Mouse (Mus musculus) intestine, postnatal 0 days (tissue): Measurements from ENCODE around the gene Col4a1. TPM values are rescaled to one million over a fixed set of nuclear protein-coding genes. Genes with fewer than 3 reads are reported as not detected.

ENCODE experiments used
- ATAC-seq: fragments of 200-750 bp; cut with Nextera tagmentation; 2 replicates; pipeline ENCODE4 v1.8.0; 2017; ENCODE audit warnings: mild to moderate bottlenecking, moderate TSS enrichment, moderate library complexity
- H3K27ac ChIP-seq: fragments of 300-500 bp; sonication (generic); 2 replicates; pipeline ENCODE4 v1.5.1; 2014; ENCODE audit warnings: mild to moderate bottlenecking, low read depth, low read length, moderate library complexity
- H3K27me3 ChIP-seq: fragments of 300-500 bp; sonication (generic); replicated peaks from 2 replicates; pipeline ENCODE4 v1.6.1; 2014; ENCODE audit warnings: low read length, mixed read lengths; ENCODE audit not compliant: control insufficient read depth, insufficient read depth
- H3K36me3 ChIP-seq: fragments of 300-500 bp; sonication (generic); 2 replicates; pipeline ENCODE4 v1.6.1; 2014; ENCODE audit warnings: mild to moderate bottlenecking, moderate library complexity; ENCODE audit not compliant: control insufficient read depth, insufficient read depth
- H3K4me1 ChIP-seq: fragments of 300-500 bp; sonication (generic); replicated peaks from 2 replicates; pipeline ENCODE4 v1.6.1; 2014; ENCODE audit warnings: antibody characterized with exemption, low read length, mixed read lengths; ENCODE audit not compliant: control insufficient read depth, insufficient read depth
- H3K4me2 ChIP-seq: fragments of 300-500 bp; sonication (generic); replicated peaks from 2 replicates; pipeline ENCODE4 v1.6.1; 2014; ENCODE audit warnings: low read depth, mild to moderate bottlenecking, moderate library complexity
- H3K4me3 ChIP-seq: fragments of 300-500 bp; sonication (generic); 2 replicates; pipeline ENCODE4 v1.5.1; 2014; ENCODE audit warnings: low read depth, low read length
- H3K9ac ChIP-seq: fragments of 300-500 bp; sonication (generic); 2 replicates; pipeline ENCODE4 v1.6.1; 2014; ENCODE audit warnings: mild to moderate bottlenecking, low read depth, low read length
- H3K9me3 ChIP-seq: fragments of 300-500 bp; sonication (generic); 2 replicates; pipeline ENCODE4 v1.6.1; 2016; ENCODE audit warnings: mixed run types; ENCODE audit not compliant: control insufficient read depth
- CTCF ChIP-seq: sonication (generic); IDR thresholded peaks from 2 replicates; pipeline ENCODE4 v1.5.1; 2016; ENCODE audit warnings: low read depth, mild to moderate bottlenecking, control low read depth, antibody characterized with exemption, moderate library complexity
- WGBS: fragments of 180-500 bp; shearing (Covaris S2); extraction: QIAGEN DNeasy Blood & Tissue Kit; methylation state at CpG from one replicate; pipeline ENCODE4 v1.1.7; 2014; 5-methylcytosine and 5-hydroxymethylcytosine counted together
- polyA plus RNA-seq: library from polyadenylated mRNA; unstranded; fragments of >200 nt; fragmentation: Nextera tagmentation; extraction: Ambion mirVana; gene quantifications from 2 replicates; pipeline ENCODE4 v1.2.1, GENCODE M21; 2015

The Col4a1 gene
- polyA plus RNA-seq, 1 experiment from 2014 or later = 84.5 TPM

- Histone ChIP-seq H3K4me2 (no peak overlapping the region), H3K4me3 (no peak overlapping the region), H3K27ac (no peak overlapping the region), H3K27me3 (no peaks in the 10 kb centered on the region), H3K9ac (no peak overlapping the region), H3K9me3 (no peaks in the 10 kb centered on the region), H3K36me3 (no peaks in the 10 kb centered on the region), H3K4me1 (0 out of 2 replicates have a peak, but pooled peaks cover 6% of the 10 kb centered on the region)
- WGBS = 81% methylated on average over 6 of the region's 6 CpGs
- no peak for TF ChIP-seq CTCF
- ATAC-seq = no peak
These were observed 12.3 kb upstream of the Col4a1 start for GRCm38 (mm10) chr8:11324801-11325395.

- Histone ChIP-seq H3K9me3 (no peaks in the 10 kb centered on the region), H3K27me3 (no peaks in the 10 kb centered on the region), H3K4me3 (no peak overlapping the region), H3K4me2 (no peak overlapping the region), H3K27ac (no peak overlapping the region), H3K9ac (no peak overlapping the region), H3K4me1 (0 out of 2 replicates have a peak, but pooled peaks cover 6% of the 10 kb centered on the region), H3K36me3 (no peaks in the 10 kb centered on the region)
- no peak for ATAC-seq
- TF ChIP-seq CTCF = no peak
- WGBS = 64% methylated on average over 1 of the region's 1 CpGs
These were observed 11.1 kb upstream of the Col4a1 start for GRCm38 (mm10) chr8:11323681-11324080.

GRCm38 (mm10) chr8:11322724-11323585 lies 10.3 kb upstream of the Col4a1 start:
- no peaks in the 10 kb centered on the region for H3K27me3 ChIP-seq
- H3K27ac ChIP-seq = no peak overlapping the region
- ATAC-seq = no peak
- H3K4me2 ChIP-seq = no peak overlapping the region
- TF ChIP-seq CTCF = no peak
- 0 out of 2 replicates have a peak, but pooled peaks cover 6% of the 10 kb centered on the region for H3K4me1 ChIP-seq
- no peak overlapping the region for H3K9ac ChIP-seq
- H3K4me3 ChIP-seq = no peak overlapping the region
- no peaks in the 10 kb centered on the region for H3K9me3 ChIP-seq
- no peaks in the 10 kb centered on the region for H3K36me3 ChIP-seq
- 70% methylated on average over 5 of the region's 5 CpGs for WGBS

- Histone ChIP-seq H3K4me2 (no peak overlapping the region), H3K9ac (no peak overlapping the region), H3K27me3 (no peaks in the 10 kb centered on the region), H3K27ac (no peak overlapping the region), H3K9me3 (no peaks in the 10 kb centered on the region), H3K4me1 (0 out of 2 replicates have a peak, but pooled peaks cover 6% of the 10 kb centered on the region), H3K36me3 (no peaks in the 10 kb centered on the region), H3K4me3 (no peak overlapping the region)
- ATAC-seq = no peak
- WGBS = 84% methylated on average over 7 of the region's 7 CpGs
- TF ChIP-seq CTCF = no peak
These were observed 9.2 kb upstream of the Col4a1 start for GRCm38 (mm10) chr8:11321841-11322240.

GRCm38 (mm10) chr8:11319405-11319804 lies 6.8 kb upstream of the Col4a1 start:
- Histone ChIP-seq H3K27ac (no peak overlapping the region), H3K4me2 (no peak overlapping the region), H3K27me3 (no peaks in the 10 kb centered on the region), H3K4me3 (no peak overlapping the region), H3K9ac (no peak overlapping the region), H3K36me3 (no peaks in the 10 kb centered on the region), H3K9me3 (no peaks in the 10 kb centered on the region), H3K4me1 (0 out of 2 replicates have a peak, but pooled peaks cover 6% of the 10 kb centered on the region)
- ATAC-seq = no peak
- no peak for TF ChIP-seq CTCF
- 86% methylated on average over 11 of the region's 11 CpGs for WGBS

- no peak for ATAC-seq
- no peaks in the 10 kb centered on the region for H3K4me1 ChIP-seq
- no peaks in the 10 kb centered on the region for H3K36me3 ChIP-seq
- TF ChIP-seq CTCF = no peak
- peaks cover 26% of the 10 kb centered on the region for H3K27me3 ChIP-seq
- no peak overlapping the region for H3K9ac ChIP-seq
- no peak overlapping the region for H3K4me2 ChIP-seq
- no peak overlapping the region for H3K4me3 ChIP-seq
- 82% methylated on average over 6 of the region's 6 CpGs for WGBS
- H3K27ac ChIP-seq = no peak overlapping the region
- no peaks in the 10 kb centered on the region for H3K9me3 ChIP-seq
These were observed 3.5 kb upstream of the Col4a1 start for GRCm38 (mm10) chr8:11316118-11316517.
